Mouse (Mus musculus) brain, embryonic 14.5 days (tissue): ENCODE results near the gene Hsd3b7. TPM values are rescaled to one million over a fixed set of nuclear protein-coding genes. Genes with fewer than 3 reads are reported as not detected.

Source experiments
- DNase-seq: peaks from one replicate; pipeline ENCODE4 v3.0.0-alpha.2; 2011; ENCODE audit warnings: low read depth
- CTCF ChIP-seq: fragments of 200-500 bp; IDR thresholded peaks from 2 replicates; pipeline ENCODE4 v1.5.1; 2012; ENCODE audit warnings: inconsistent platforms, mild to moderate bottlenecking, moderate library complexity, borderline replicate concordance; ENCODE audit not compliant: insufficient read depth, insufficient read length; ENCODE audit errors: extremely low read depth
- POLR2A ChIP-seq: fragments of 200-500 bp; IDR thresholded peaks from 2 replicates; pipeline ENCODE4 v1.6.1; 2012; ENCODE audit warnings: mild to moderate bottlenecking, inconsistent platforms, borderline replicate concordance; ENCODE audit not compliant: poor library complexity, insufficient read depth, insufficient read length, severe bottlenecking; ENCODE audit errors: extremely low read depth
- polyA plus RNA-seq: library from polyadenylated mRNA; depleted of rRNA; stranded (reverse); fragments of >200 nt; gene quantifications from 2 replicates; pipeline ENCODE4 v1.2.3, GENCODE M21; 2012; rRNA removed

Gene Hsd3b7
- 13.8 and 14.2 TPM in 2 replicates for polyA plus RNA-seq

GRCm38 (mm10) chr7:127800435-127801009 lies at the start of gene Hsd3b7:
Gene Hsd3b7, plus strand, starts transcription at chr7:127800604.
- peak; percentile 90 for DNase-seq
- TF ChIP-seq CTCF (peak; percentile 96), POLR2A (no peak)

GRCm38 (mm10) chr7:127751619-127752018 lies 48.8 kb upstream of the Hsd3b7 start:
- TF ChIP-seq CTCF, result no peak
- no peak for TF ChIP-seq POLR2A
- no peak for DNase-seq

GRCm38 (mm10) chr7:127752069-127752468 lies 48.3 kb upstream of the Hsd3b7 start:
- no peak for DNase-seq

GRCm38 (mm10) chr7:127753158-127753557 lies 47.2 kb upstream of the Hsd3b7 start:
- no peak for TF ChIP-seq CTCF
- TF ChIP-seq POLR2A, result no peak
- DNase-seq, result no peak

More at GRCm38 (mm10) chr7:127752069-127752468, 48.3 kb upstream of the Hsd3b7 start:
- TF ChIP-seq CTCF (no peak), POLR2A (no peak)

GRCm38 (mm10) chr7:127753741-127754140 lies 46.7 kb upstream of the Hsd3b7 start:
- TF ChIP-seq CTCF (no peak), POLR2A (no peak)
- DNase-seq, result no peak

- TF ChIP-seq CTCF (no peak), POLR2A (no peak)
- DNase-seq, result no peak
These were observed 40.7 kb upstream of the Hsd3b7 start for GRCm38 (mm10) chr7:127759716-127760115.

GRCm38 (mm10) chr7:127760478-127760877 lies 39.9 kb upstream of the Hsd3b7 start:
- TF ChIP-seq POLR2A (no peak), CTCF (no peak)
- no peak for DNase-seq

- no peak for TF ChIP-seq POLR2A
- peak; percentile 89 for TF ChIP-seq CTCF
- DNase-seq, result peak; percentile 73
These were observed 39.4 kb upstream of the Hsd3b7 start for GRCm38 (mm10) chr7:127761026-127761425.

GRCm38 (mm10) chr7:127763642-127764041 lies 36.8 kb upstream of the Hsd3b7 start:
- no peak for DNase-seq
- TF ChIP-seq CTCF (no peak), POLR2A (no peak)

GRCm38 (mm10) chr7:127765756-127766155 lies 34.6 kb upstream of the Hsd3b7 start:
- DNase-seq, result no peak
- TF ChIP-seq POLR2A (no peak), CTCF (no peak)

GRCm38 (mm10) chr7:127766851-127767609 lies 33.4 kb upstream of the Hsd3b7 start:
- no peak for DNase-seq
- TF ChIP-seq POLR2A (no peak), CTCF (no peak)

- TF ChIP-seq POLR2A (no peak), CTCF (no peak)
- DNase-seq, result no peak
These were observed 32.6 kb upstream of the Hsd3b7 start for GRCm38 (mm10) chr7:127767671-127768345.
